Mouse (Mus musculus): Measurements from ENCODE around the gene Cant1.

DNA sequence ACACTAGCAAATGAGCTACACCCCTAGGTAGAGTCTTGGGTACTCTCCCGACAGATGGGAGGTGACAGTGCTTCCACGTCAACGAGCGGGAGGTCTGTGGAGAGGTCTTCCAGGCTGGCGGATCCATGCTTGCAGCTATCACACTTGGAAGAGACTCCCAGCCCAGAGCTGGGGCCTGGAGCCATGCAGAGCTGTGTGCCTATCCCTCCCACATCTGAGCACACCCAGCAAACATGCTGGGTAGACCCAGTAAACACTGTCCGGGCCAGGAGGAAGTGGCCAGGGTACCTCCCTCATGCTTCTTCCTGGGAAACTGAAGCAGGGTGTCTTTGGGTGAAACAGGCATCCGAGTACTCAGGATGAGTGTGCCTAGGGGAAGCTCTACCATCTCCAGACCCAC lies 58.4 kb downstream of the Cant1 start:
- TF ChIP-seq CTCF (IDR thresholded peaks at IDR 0.05; ENCODE audit: low read depth) (no peak), EP300 (optimal IDR thresholded peaks at IDR 0.05) (no peak)
